Mouse (Mus musculus) MEL (cell line): ENCODE data around the gene Igf1r. TPM values are rescaled to one million over a fixed set of nuclear protein-coding genes. Genes with fewer than 3 reads are reported as not detected.

Source experiments
- DNase-seq: peaks from one replicate; pipeline ENCODE4 v3.0.0; 2011; ENCODE audit warnings: low read depth, low spot score
- H3K27ac ChIP-seq: 2 replicates; pipeline ENCODE4 v1.5.1; 2012; ENCODE audit warnings: low read depth, mild to moderate bottlenecking, control low read depth, low read length, moderate library complexity; ENCODE audit not compliant: control insufficient read depth
- H3K27me3 ChIP-seq, 2 experiments: fragments of 150-350 bp in 1 of 2; sonication (generic) in 1 of 2; 2 replicates each; pipeline ENCODE4 v1.6.1; 2012; ENCODE audit warnings: low read length in 2 of 2, mild to moderate bottlenecking in 2 of 2, improper control_type of control experiment in 1 of 2, moderate library complexity in 1 of 2; ENCODE audit not compliant: insufficient read depth in 2 of 2, control insufficient read depth in 1 of 2
- H3K36me3 ChIP-seq, 2 experiments: 2 replicates each; pipeline ENCODE4 v1.6.1; 2012 to 2014; ENCODE audit warnings: low read length in 2 of 2, improper control_type of control experiment in 1 of 2, inconsistent platforms in 1 of 2, mild to moderate bottlenecking in 1 of 2; ENCODE audit not compliant: insufficient read depth in 2 of 2, control insufficient read depth in 1 of 2
- H3K4me1 ChIP-seq, 2 experiments: fragments of 150-350 bp in 1 of 2; sonication (generic) in 1 of 2; 2 replicates each; pipeline ENCODE4 v1.6.1; 2012; ENCODE audit warnings: low read length in 2 of 2, improper control_type of control experiment in 1 of 2, mild to moderate bottlenecking in 1 of 2; ENCODE audit not compliant: insufficient read depth in 2 of 2, control insufficient read depth in 1 of 2
- H3K4me3 ChIP-seq, 2 experiments: fragments of 150-350 bp in 1 of 2; sonication (generic) in 1 of 2; 2 replicates each; pipeline ENCODE4 v1.5.1; 2012; ENCODE audit warnings: low read depth in 2 of 2, low read length in 2 of 2, mild to moderate bottlenecking in 2 of 2, moderate library complexity in 2 of 2, control low read depth in 1 of 2, improper control_type of control experiment in 1 of 2; ENCODE audit not compliant: control insufficient read depth in 1 of 2, insufficient read depth in 1 of 2
- H3K79me2 ChIP-seq: 2 replicates; pipeline ENCODE4 v1.6.1; 2012; ENCODE audit warnings: mild to moderate bottlenecking, low read length, moderate library complexity; ENCODE audit not compliant: control insufficient read depth, poor library complexity, insufficient read depth
- H3K9ac ChIP-seq: 2 replicates; pipeline ENCODE4 v1.6.1; 2012; ENCODE audit warnings: low read depth, mild to moderate bottlenecking, control low read depth, low read length, moderate library complexity; ENCODE audit not compliant: control insufficient read depth, poor library complexity, severe bottlenecking
- H3K9me3 ChIP-seq: fragments of 150-350 bp; sonication (generic); replicated peaks from 2 replicates; pipeline ENCODE4 v1.6.1; 2012; ENCODE audit warnings: mild to moderate bottlenecking, low read length, improper control_type of control experiment, moderate library complexity; ENCODE audit not compliant: insufficient read depth
- BHLHE40 ChIP-seq: IDR thresholded peaks from 2 replicates; pipeline ENCODE4 v1.6.1; 2012; ENCODE audit warnings: low read depth, mild to moderate bottlenecking, inconsistent platforms, low read length, improper control_type of control experiment, borderline replicate concordance
- CHD1 ChIP-seq: IDR thresholded peaks from 2 replicates; pipeline ENCODE4 v1.6.1; 2012; ENCODE audit warnings: low read depth, mild to moderate bottlenecking, inconsistent platforms, low read length, improper control_type of control experiment
- CHD2 ChIP-seq: IDR thresholded peaks from 2 replicates; pipeline ENCODE4 v1.6.1; 2011; ENCODE audit warnings: low read length, improper control_type of control experiment
- CTCF ChIP-seq, 3 experiments: IDR thresholded peaks in 2 of 3; conservative IDR thresholded peaks in 1 of 3; 2 replicates each; pipeline ENCODE4 v1.5.1; 2011 to 2012; ENCODE audit warnings: low read length in 3 of 3, low read depth in 2 of 3, mild to moderate bottlenecking in 2 of 3, improper control_type of control experiment in 1 of 3, inconsistent platforms in 1 of 3, mixed read lengths in 1 of 3, moderate library complexity in 1 of 3; ENCODE audit not compliant: control insufficient read depth in 1 of 3, insufficient read depth in 1 of 3, poor library complexity in 1 of 3, severe bottlenecking in 1 of 3
- E2F4 ChIP-seq: IDR thresholded peaks from 2 replicates; pipeline ENCODE4 v1.6.1; 2011; ENCODE audit warnings: low read depth, low read length, improper control_type of control experiment, borderline replicate concordance
- GABPA ChIP-seq: IDR thresholded peaks from 2 replicates; pipeline ENCODE4 v1.6.1; 2012; ENCODE audit warnings: low read depth, mild to moderate bottlenecking, inconsistent platforms, low read length, improper control_type of control experiment, moderate library complexity
- GATA1 ChIP-seq: IDR thresholded peaks from 2 replicates; pipeline ENCODE4 v1.6.1; 2011; ENCODE audit warnings: low read depth, low read length, improper control_type of control experiment
- HCFC1 ChIP-seq: IDR thresholded peaks from 2 replicates; pipeline ENCODE4 v1.6.1; 2012; ENCODE audit warnings: low read depth, mild to moderate bottlenecking, inconsistent platforms, low read length, improper control_type of control experiment, moderate library complexity
- KAT2A ChIP-seq: conservative IDR thresholded peaks from 2 replicates; pipeline ENCODE4 v1.6.1; 2012; ENCODE audit warnings: low read depth, low read length, improper control_type of control experiment, inconsistent platforms
- MAFK ChIP-seq: IDR thresholded peaks from 2 replicates; pipeline ENCODE4 v1.6.1; 2011; ENCODE audit warnings: low read depth, mild to moderate bottlenecking, low read length, improper control_type of control experiment, borderline replicate concordance
- MAZ ChIP-seq: IDR thresholded peaks from 2 replicates; pipeline ENCODE4 v1.6.1; 2012; ENCODE audit warnings: low read depth, mild to moderate bottlenecking, inconsistent platforms, low read length, improper control_type of control experiment
- NELFE ChIP-seq: IDR thresholded peaks from 2 replicates; pipeline ENCODE4 v1.6.1; 2011; ENCODE audit warnings: low read depth, low read length, improper control_type of control experiment
- NRF1 ChIP-seq: IDR thresholded peaks from 2 replicates; pipeline ENCODE4 v1.6.1; 2014; ENCODE audit warnings: low read depth, mild to moderate bottlenecking, inconsistent platforms, low read length, improper control_type of control experiment, moderate library complexity; ENCODE audit not compliant: poor library complexity, insufficient read depth, severe bottlenecking
- POLR2A ChIP-seq, 2 experiments: IDR thresholded peaks; 2 replicates each; pipeline ENCODE4 v1.6.1; 2011 to 2012; ENCODE audit warnings: low read length in 2 of 2, mild to moderate bottlenecking in 2 of 2, control low read depth in 1 of 2, improper control_type of control experiment in 1 of 2, low read depth in 1 of 2, moderate library complexity in 1 of 2; ENCODE audit not compliant: control insufficient read depth in 1 of 2, insufficient read depth in 1 of 2, poor library complexity in 1 of 2
- RCOR1 ChIP-seq: IDR thresholded peaks from 2 replicates; pipeline ENCODE4 v1.6.1; 2012; ENCODE audit warnings: low read depth, mild to moderate bottlenecking, inconsistent platforms, low read length, improper control_type of control experiment
- SIN3A ChIP-seq: IDR thresholded peaks from 2 replicates; pipeline ENCODE4 v1.6.1; 2012; ENCODE audit warnings: low read length, improper control_type of control experiment, inconsistent platforms
- SMC3 ChIP-seq: IDR thresholded peaks from 2 replicates; pipeline ENCODE4 v1.6.1; 2011; ENCODE audit warnings: low read depth, low read length, improper control_type of control experiment
- TAL1 ChIP-seq: IDR thresholded peaks from 2 replicates; pipeline ENCODE4 v1.6.1; 2012; ENCODE audit warnings: mild to moderate bottlenecking, inconsistent platforms, low read length, moderate library complexity, mixed read lengths
- TBP ChIP-seq: IDR thresholded peaks from 2 replicates; pipeline ENCODE4 v1.8.0; 2011; ENCODE audit warnings: low read depth, low read length, improper control_type of control experiment
- TCF12 ChIP-seq: IDR thresholded peaks from 2 replicates; pipeline ENCODE4 v1.6.1; 2014; ENCODE audit warnings: low read depth, mild to moderate bottlenecking, inconsistent platforms, low read length, improper control_type of control experiment, moderate library complexity
- UBTF ChIP-seq: IDR thresholded peaks from 2 replicates; pipeline ENCODE4 v1.6.1; 2012; ENCODE audit warnings: low read depth, mild to moderate bottlenecking, inconsistent platforms, low read length, improper control_type of control experiment, moderate library complexity, borderline replicate concordance; ENCODE audit not compliant: insufficient read depth
- ZC3H11A ChIP-seq: IDR thresholded peaks from 2 replicates; pipeline ENCODE4 v1.6.1; 2012; ENCODE audit warnings: low read depth, mild to moderate bottlenecking, inconsistent platforms, low read length, improper control_type of control experiment
- ZMIZ1 ChIP-seq: IDR thresholded peaks from 2 replicates; pipeline ENCODE4 v1.6.1; 2012; ENCODE audit warnings: low read depth, mild to moderate bottlenecking, inconsistent platforms, low read length, improper control_type of control experiment, moderate library complexity
- ZNF384 ChIP-seq: IDR thresholded peaks from 2 replicates; pipeline ENCODE4 v1.6.1; 2012; ENCODE audit warnings: low read depth, mild to moderate bottlenecking, inconsistent platforms, low read length, improper control_type of control experiment
- polyA plus RNA-seq, 2 experiments: library from polyadenylated mRNA; stranded (reverse) in 1 of 2; unstranded in 1 of 2; fragments of >175 nt in 1 of 2; fragments of >200 nt in 1 of 2; gene quantifications; 2 replicates each; pipeline versions ENCODE4 v1.2.1 to v1.2.4; 2012; ENCODE audit warnings: low replicate concordance in 2 of 2, low read depth in 1 of 2; ENCODE audit not compliant: insufficient read length in 2 of 2, insufficient read depth in 1 of 2, missing spikeins in 1 of 2
- total RNA-seq: library from RNA; depleted of rRNA; stranded (reverse); fragments of 300-350 nt; gene quantifications from 2 replicates; pipeline ENCODE4 v1.2.3, GENCODE M21; 2012

The Igf1r gene
- total and polyA plus RNA-seq, 3 experiments = 11.8 to 11.9 TPM; not detected in 1

- Histone ChIP-seq H3K79me2 (no peaks in the 10 kb centered on the region), H3K4me1 (no peaks in the 10 kb centered on the region), H3K36me3 (no peaks in the 10 kb centered on the region), H3K27me3 (peaks cover 8 to 24% of the 10 kb centered on the region in 2 experiments), H3K4me3 (no peak overlapping the region), H3K27ac (no peak overlapping the region), H3K9me3 (no peaks in the 10 kb centered on the region), H3K9ac (no peak overlapping the region)
- DNase-seq = no peak
- TF ChIP-seq SMC3 (no peak), RCOR1 (no peak), TCF12 (no peak), MAZ (no peak), HCFC1 (no peak), NELFE (no peak), MAFK (no peak), NRF1 (no peak), KAT2A (no peak), TBP (no peak), ZMIZ1 (no peak), CTCF (IDR thresholded peaks at IDR 0.05 in 2 of 3, conservative IDR thresholded peaks at IDR 0.05 in 1 of 3; ENCODE audit: control insufficient read depth in 1 of 3, insufficient read depth in 1 of 3, low read depth in 2 of 3, low read length in 3 of 3, poor library complexity in 1 of 3, severe bottlenecking in 1 of 3) (no peak), SIN3A (no peak), POLR2A (IDR thresholded peaks at IDR 0.05; ENCODE audit: control insufficient read depth in 1 of 2, insufficient read depth in 1 of 2, low read depth in 1 of 2, low read length in 2 of 2, poor library complexity in 1 of 2) (no peak), E2F4 (no peak), ZC3H11A (no peak), CHD2 (no peak), CHD1 (no peak), GATA1 (no peak), UBTF (no peak)
These were observed 8.8 kb upstream of the Igf1r start for GRCm38 (mm10) chr7:67943805-67944204.

GRCm38 (mm10) chr7:67946901-67947300 is 5.7 kb upstream of the Igf1r start:
- TF ChIP-seq ZC3H11A = no peak
- peak; percentile 40; the same call in 1 of the 2 replicates for TF ChIP-seq TAL1
- TF ChIP-seq ZNF384 = no peak
- 0 out of 2 replicates have a peak, but pooled peaks have one; percentile 8 for TF ChIP-seq GATA1
- no peak for TF ChIP-seq GABPA
- no peak for TF ChIP-seq BHLHE40
- Histone ChIP-seq H3K27ac (no peak overlapping the region), H3K9me3 (no peaks in the 10 kb centered on the region), H3K79me2 (peaks cover under 1% of the 10 kb centered on the region; the same call in 1 of the 2 replicates), H3K4me1 (peaks cover 0 to 4% of the 10 kb centered on the region in 2 experiments; a peak in 1 of 4 replicates), H3K4me3 (no peak overlapping the region), H3K36me3 (peaks cover 0 to 3% of the 10 kb centered on the region in 2 experiments; a peak in 2 of 4 replicates), H3K9ac (no peak overlapping the region), H3K27me3 (peaks cover 9 to 22% of the 10 kb centered on the region in 2 experiments)
- DNase-seq = peak; percentile 40
